Mouse (Mus musculus) CD4-positive naive resting alpha-beta T cell, adult 57 days (primary cell): ENCODE measurements around the gene AW549877. TPM values are rescaled to one million over a fixed set of nuclear protein-coding genes. Genes with fewer than 3 reads are reported as not detected.

Source experiments
- total RNA-seq: library from RNA; stranded (reverse); gene quantifications from one replicate; pipeline ENCODE4 v1.2.4, GENCODE M21; 2023

The AW549877 gene
- total RNA-seq = 47.2 TPM

DNA sequence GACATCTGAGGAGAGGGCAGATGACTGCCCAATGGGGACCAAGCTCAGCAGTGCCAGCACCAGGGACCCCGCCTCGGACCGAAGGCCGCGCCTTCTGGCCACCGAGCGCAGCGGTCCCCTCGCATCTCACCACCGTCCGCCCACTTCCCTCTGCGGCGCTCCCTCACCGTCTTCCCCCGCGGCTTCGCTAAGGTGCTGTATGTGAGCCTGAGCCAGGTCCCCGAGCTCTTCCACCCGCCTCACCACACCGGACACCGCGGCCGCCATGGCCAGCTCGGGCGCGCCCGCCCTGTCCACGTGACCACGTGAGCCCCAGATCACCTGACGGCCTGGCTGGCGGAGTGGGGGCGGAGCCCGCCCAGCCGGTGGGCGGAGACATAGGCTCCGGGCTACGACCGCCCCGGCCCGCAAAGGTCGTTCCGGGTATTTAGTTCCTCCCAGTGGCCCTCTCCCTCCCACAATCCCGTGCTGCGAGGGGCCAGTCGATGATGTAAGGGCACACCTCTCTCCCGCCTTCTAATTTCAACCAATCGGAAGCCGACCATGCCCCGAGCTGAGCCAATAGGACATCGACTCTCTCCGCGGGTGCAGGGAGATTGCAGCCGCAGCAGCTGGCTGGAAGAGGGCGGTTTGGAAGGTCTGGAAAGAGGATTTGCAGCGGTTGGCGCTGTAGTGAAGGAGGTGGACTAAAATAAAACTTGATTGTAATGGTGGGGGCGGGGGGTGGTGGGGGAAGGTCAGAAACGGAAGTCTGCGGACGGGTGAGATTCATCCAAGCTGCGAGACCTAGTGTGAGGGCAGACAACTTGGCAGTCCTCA, at the start of gene AW549877:
Gene AW549877, minus strand, starts transcription at position 297 of the 819 bp plus-strand sequence.

DNA sequence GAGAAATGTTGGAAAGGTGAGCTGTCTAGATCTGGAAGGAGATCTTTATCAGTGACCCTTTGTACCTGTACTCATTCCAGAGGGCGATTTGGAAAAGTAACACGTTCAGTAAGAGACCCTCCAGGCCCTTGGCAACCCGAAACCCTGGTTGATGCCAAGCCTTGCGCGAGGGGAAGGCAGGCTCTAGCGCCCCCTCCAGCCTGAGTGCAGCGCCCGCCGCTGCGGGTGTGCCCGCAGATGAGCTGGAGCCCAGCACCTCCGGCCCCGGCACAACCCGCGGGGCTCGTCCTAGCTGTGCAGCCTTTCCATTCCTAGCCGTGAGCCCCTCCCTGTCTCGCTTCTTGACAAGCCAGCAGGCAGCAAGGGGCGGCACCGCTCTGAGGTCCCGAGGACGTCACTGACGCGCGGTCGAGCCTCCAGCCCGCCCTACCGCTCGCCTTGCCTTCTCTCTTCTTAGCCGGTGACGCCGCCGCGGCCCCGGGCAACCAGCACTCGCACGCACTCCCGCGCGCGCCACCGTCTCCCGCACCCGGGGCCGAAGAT, 30.8 kb upstream of the AW549877 start, which contains the start of gene Oxct1:
Gene Oxct1, plus strand, starts transcription at position 153 of the 543 bp plus-strand sequence.

DNA sequence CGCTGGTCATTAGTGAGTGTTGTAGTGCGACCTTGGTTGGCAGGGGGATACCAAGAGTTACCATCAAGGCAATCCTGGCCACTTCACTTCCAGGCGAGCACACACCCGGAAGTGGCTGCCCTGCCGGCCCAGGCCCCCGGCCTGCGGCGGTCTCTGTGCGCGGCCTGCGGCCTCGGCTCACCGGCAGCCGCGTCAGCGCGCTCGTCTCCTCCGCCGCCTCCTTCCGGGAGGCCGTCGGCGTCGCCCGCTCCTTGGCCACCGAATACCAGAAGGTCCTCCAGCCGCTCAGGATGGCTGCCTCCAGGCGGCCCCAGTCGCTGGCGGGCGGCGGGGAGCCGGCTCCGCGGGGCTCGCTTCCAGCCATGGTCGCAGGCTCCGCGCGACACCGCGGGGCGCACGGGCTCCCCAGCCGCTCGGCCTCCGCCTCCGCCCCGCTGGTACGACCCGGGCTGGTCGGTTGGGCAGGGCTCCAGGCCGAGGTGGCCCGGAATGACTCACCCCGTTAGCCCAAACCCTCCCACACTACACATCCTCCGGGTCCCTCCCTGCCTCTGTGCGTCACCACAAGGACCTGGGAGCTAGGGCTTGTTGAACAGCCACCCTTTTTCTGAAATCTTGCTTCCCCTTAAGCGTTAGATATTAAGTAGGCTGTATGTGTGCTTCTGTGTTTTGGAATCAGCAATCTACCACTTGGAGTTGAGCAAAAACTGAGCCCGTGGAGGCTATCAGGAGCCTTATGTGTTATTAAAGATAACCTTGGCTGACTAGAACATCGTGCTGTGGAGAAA, 16.3 kb downstream of the AW549877 start, which contains the start of gene Fbxo4:
Gene Fbxo4, minus strand, starts transcription at position 513 of the 788 bp plus-strand sequence.

Other genes starting within 250 kb of the AW549877 start
- gene Fbxo4, start 16.2 kb downstream of the AW549877 start, total RNA-seq = 12.2 TPM
- gene Oxct1, start 30.6 kb upstream of the AW549877 start, total RNA-seq = 62.1 TPM